Mouse (Mus musculus) kidney, postnatal 0 days (tissue): Measurements from ENCODE around the gene Zbtb37. TPM values are rescaled to one million over a fixed set of nuclear protein-coding genes. Genes with fewer than 3 reads are reported as not detected.

Experiments
- ATAC-seq: fragments of 200-750 bp; cut with Nextera tagmentation; replicated peaks from 2 replicates; pipeline ENCODE4 v1.8.0; 2017; ENCODE audit warnings: low read depth, moderate number of reproducible peaks, moderate TSS enrichment, moderate library complexity; ENCODE audit not compliant: low FRiP score
- DNase-seq: peaks from one replicate; pipeline ENCODE4 v3.0.0-alpha.2; 2016; ENCODE audit warnings: low spot score
- H3K27ac ChIP-seq: fragments of 300-500 bp; sonication (generic); 2 replicates; pipeline ENCODE4 v1.5.1; 2014; ENCODE audit warnings: mild to moderate bottlenecking
- H3K27me3 ChIP-seq: fragments of 300-500 bp; sonication (generic); 2 replicates; pipeline ENCODE4 v1.6.1; 2014; ENCODE audit warnings: low read length, mixed read lengths; ENCODE audit not compliant: insufficient read depth
- H3K36me3 ChIP-seq: fragments of 300-500 bp; sonication (generic); 2 replicates; pipeline ENCODE4 v1.6.1; 2014; ENCODE audit warnings: low read length, mixed read lengths; ENCODE audit not compliant: insufficient read depth
- H3K4me1 ChIP-seq: fragments of 300-500 bp; sonication (generic); replicated peaks from 2 replicates; pipeline ENCODE4 v1.6.1; 2014; ENCODE audit warnings: antibody characterized with exemption, low read length, mixed read lengths; ENCODE audit not compliant: insufficient read depth
- H3K4me2 ChIP-seq: fragments of 300-500 bp; sonication (generic); 2 replicates; pipeline ENCODE4 v1.6.1; 2014; ENCODE audit warnings: mild to moderate bottlenecking, low read length, moderate library complexity, mixed read lengths
- H3K4me3 ChIP-seq: fragments of 300-500 bp; sonication (generic); replicated peaks from 2 replicates; pipeline ENCODE4 v1.5.1; 2014; ENCODE audit warnings: low read depth, low read length
- H3K9ac ChIP-seq: fragments of 300-500 bp; sonication (generic); 2 replicates; pipeline ENCODE4 v1.6.1; 2014; ENCODE audit warnings: low read depth, low read length
- H3K9me3 ChIP-seq: fragments of 300-500 bp; sonication (generic); replicated peaks from 2 replicates; pipeline ENCODE4 v1.6.1; 2016; ENCODE audit warnings: low read length, inconsistent platforms, mixed read lengths
- CTCF ChIP-seq: IDR thresholded peaks from 2 replicates; pipeline ENCODE4 v1.5.1; 2016; ENCODE audit warnings: antibody characterized with exemption, low read depth, mild to moderate bottlenecking, moderate library complexity
- WGBS: fragments of 180-500 bp; shearing (Covaris S2); extraction: QIAGEN DNeasy Blood & Tissue Kit; methylation state at CpG from one replicate; pipeline ENCODE4 v1.1.7; 2014; 5-methylcytosine and 5-hydroxymethylcytosine counted together
- polyA plus RNA-seq: library from polyadenylated mRNA; unstranded; fragments of >200 nt; fragmentation: Nextera tagmentation; extraction: Ambion mirVana; gene quantifications from 2 replicates; pipeline ENCODE4 v1.2.1, GENCODE M21; 2015

The Zbtb37 gene
- polyA plus RNA-seq, 1 experiment from 2014 or later = 7.4 TPM

DNA sequence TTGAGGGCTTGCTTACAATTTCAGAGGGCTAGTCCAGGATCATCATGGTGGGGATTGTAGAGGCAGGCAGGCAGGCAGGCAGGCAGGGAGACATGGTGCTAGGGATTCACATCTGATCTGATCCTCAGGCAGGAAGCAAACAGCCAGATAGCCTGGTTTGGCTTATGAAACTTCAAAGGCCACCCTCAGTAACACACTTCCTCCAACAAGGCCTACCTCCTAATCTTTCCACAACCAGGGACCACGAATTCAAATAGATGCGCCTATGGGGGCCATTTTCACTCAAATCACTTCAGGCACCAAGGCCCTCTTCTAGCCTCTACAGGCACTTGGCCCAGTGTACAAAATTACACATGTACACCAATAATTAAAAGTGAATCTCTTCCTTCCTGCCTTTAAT lies 7.5 kb downstream of the Zbtb37 start:
- TF ChIP-seq CTCF = no peak
- Histone ChIP-seq H3K4me1 (no peaks in the 10 kb centered on the region), H3K27ac (no peak overlapping the region), H3K9me3 (no peaks in the 10 kb centered on the region), H3K27me3 (no peaks in the 10 kb centered on the region), H3K36me3 (peaks cover 15% of the 10 kb centered on the region), H3K9ac (no peak overlapping the region), H3K4me2 (no peak overlapping the region), H3K4me3 (no peak overlapping the region)
- DNase-seq (no peak), ATAC-seq (no peak)
- WGBS = 96% methylated on average over 2 of the region's 2 CpGs

DNA sequence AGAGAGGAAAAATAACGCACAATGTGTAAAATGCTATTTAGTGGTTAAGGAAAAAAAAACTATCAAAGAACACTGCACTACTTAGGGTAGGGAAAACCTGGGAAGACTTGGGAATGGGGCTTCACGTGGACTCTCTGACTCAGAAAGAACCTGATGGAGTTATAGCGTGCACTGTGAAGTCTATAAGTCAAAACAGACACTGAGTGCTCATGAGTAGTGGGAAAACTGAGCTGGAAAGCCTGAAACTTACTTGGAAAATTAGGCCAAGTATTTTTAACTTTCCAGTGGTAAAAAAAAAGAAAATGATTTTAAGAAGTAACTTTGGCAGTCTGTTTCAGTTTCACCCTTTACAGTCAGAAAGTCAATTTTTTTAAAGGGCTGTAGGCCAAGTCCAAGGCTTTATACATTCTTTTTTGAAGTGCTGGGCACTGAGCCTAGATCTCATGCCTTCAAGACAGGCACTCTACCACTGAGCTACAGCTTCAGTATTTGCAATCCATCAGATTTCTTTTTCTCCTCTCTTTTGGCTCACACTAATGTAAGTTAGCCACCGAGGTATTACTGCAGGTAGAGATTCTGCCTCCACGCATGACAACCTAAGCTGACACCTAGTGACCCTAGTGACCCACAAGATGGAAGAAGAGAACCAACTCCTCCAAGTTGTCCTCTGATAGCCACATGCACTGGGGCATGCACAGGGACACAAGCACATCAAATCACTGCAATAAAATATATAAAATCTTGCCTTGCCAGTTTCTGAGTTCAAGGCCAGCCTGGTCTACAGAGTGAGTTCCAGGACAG lies 9.0 kb downstream of the Zbtb37 start:
- 69% methylated on average over 5 of the region's 5 CpGs for WGBS
- H3K4me1 ChIP-seq = no peaks in the 10 kb centered on the region
- H3K36me3 ChIP-seq = peaks cover 8% of the 10 kb centered on the region; the same call in 1 of the 2 replicates
- no peak overlapping the region for H3K9ac ChIP-seq
- ATAC-seq (no peak), DNase-seq (peak; percentile 57)
- H3K27me3 ChIP-seq = no peaks in the 10 kb centered on the region
- no peak for TF ChIP-seq CTCF
- H3K9me3 ChIP-seq = no peaks in the 10 kb centered on the region
- no peak overlapping the region for H3K4me2 ChIP-seq
- H3K4me3 ChIP-seq = no peak overlapping the region
- H3K27ac ChIP-seq = no peak overlapping the region

DNA sequence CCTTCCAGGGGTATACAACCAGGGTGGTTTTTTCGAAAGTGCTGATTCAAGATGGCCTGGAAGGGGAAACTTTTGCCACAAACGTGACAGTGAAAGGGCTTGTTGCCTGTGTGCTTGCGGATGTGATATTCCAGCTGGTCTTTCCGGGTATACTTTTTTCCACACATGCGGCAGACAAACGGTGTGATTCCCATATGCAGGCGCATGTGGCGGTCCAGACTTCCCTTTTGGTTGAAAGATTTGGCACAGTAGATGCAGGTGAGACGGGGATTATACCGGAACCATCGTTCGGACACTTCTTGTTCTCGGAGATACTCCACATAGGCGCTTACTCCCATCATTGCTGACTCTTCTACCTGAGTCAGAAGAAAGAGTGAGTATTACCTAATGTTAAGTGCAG lies 14.6 kb downstream of the Zbtb37 start:
- no peak overlapping the region for H3K4me3 ChIP-seq
- no peaks in the 10 kb centered on the region for H3K9me3 ChIP-seq
- H3K27me3 ChIP-seq = no peaks in the 10 kb centered on the region
- no peak overlapping the region for H3K27ac ChIP-seq
- WGBS = 94% methylated on average over 14 of the region's 14 CpGs
- peaks cover 20% of the 10 kb centered on the region for H3K36me3 ChIP-seq
- no peak overlapping the region for H3K9ac ChIP-seq
- no peaks in the 10 kb centered on the region for H3K4me1 ChIP-seq
- ATAC-seq = no peak
- H3K4me2 ChIP-seq = no peak overlapping the region
- TF ChIP-seq CTCF = no peak
- DNase-seq = no peak

DNA sequence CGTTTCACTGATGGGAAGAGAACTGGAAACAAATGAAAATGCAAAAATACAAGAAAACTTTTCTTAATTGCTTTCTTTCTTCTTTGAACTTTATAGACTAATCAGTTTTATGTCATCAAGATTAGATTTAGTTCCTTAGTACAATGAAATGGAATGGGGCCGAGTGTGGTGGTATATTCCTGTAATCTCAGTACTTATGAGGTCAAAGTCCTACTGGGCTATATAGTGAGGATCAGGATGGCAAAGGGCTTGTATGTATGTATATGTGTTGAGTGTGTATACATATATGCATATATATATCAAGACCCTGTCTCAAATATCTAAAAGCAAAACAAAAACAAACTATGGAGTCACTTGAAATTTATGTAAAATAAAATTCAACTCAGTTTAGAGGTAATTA lies 18.3 kb downstream of the Zbtb37 start:
- ATAC-seq (no peak), DNase-seq (no peak)
- TF ChIP-seq CTCF = no peak
- Histone ChIP-seq H3K4me1 (no peaks in the 10 kb centered on the region), H3K36me3 (peaks cover 26% of the 10 kb centered on the region), H3K27ac (no peak overlapping the region), H3K4me3 (no peak overlapping the region), H3K4me2 (no peak overlapping the region), H3K27me3 (no peaks in the 10 kb centered on the region), H3K9me3 (no peaks in the 10 kb centered on the region), H3K9ac (no peak overlapping the region)
- 89% methylated on average over 2 of the region's 2 CpGs for WGBS

DNA sequence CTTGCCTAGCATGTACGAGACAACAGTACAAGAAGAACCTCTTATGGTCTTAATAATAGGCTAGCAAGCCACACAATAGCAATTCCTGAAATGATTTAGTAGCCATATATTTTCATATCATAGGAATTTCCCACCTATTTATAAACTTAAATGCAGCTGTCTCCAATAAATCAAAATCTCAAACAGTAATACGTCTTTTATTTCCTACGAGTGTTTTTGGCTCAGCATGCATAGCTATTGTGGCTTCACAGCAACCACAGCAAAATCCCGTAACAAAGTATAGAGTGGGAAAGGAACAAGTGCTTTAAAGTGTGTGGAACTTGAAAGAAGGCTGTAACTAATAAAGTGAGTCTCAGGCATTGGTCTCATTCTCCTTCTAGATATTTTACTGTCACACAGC lies 24.2 kb downstream of the Zbtb37 start:
- no peak overlapping the region for H3K4me2 ChIP-seq
- WGBS = 62% methylated on average over 4 of the region's 4 CpGs
- H3K27me3 ChIP-seq = no peaks in the 10 kb centered on the region
- H3K27ac ChIP-seq = no peak overlapping the region
- H3K4me3 ChIP-seq = no peak overlapping the region
- H3K9me3 ChIP-seq = no peaks in the 10 kb centered on the region
- peaks cover 6% of the 10 kb centered on the region; the same call in 1 of the 2 replicates for H3K36me3 ChIP-seq
- H3K4me1 ChIP-seq = no peaks in the 10 kb centered on the region
- DNase-seq (no peak), ATAC-seq (no peak)
- no peak overlapping the region for H3K9ac ChIP-seq
- no peak for TF ChIP-seq CTCF

DNA sequence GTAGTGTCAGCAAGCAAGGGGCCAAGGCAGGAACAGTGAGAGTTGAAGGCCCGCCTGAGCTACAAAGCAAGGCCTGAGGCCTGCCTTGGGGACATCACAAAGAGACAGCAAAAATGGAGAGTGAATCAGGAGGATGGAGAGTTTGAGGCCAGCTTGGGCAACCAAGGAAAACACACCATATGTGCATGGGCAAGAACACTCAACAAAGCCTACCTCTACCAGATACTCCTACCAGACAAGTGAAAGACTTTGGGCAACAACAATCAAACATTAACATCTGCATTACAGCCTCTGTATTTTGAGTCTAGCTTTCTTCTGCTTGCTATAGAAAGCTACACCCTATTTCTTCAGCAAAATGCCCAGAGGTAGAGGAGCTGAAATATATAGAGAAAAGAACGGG lies 26.6 kb downstream of the Zbtb37 start:
- ATAC-seq = no peak
- TF ChIP-seq CTCF = no peak
- H3K27ac ChIP-seq = no peak overlapping the region
- WGBS = 95% methylated on average over 2 of the region's 2 CpGs
- no peak overlapping the region for H3K9ac ChIP-seq
- no peak for DNase-seq
- H3K36me3 ChIP-seq = peaks cover 6% of the 10 kb centered on the region; the same call in 1 of the 2 replicates
- no peak overlapping the region for H3K4me3 ChIP-seq
- no peak overlapping the region for H3K4me2 ChIP-seq
- no peaks in the 10 kb centered on the region for H3K27me3 ChIP-seq
- H3K9me3 ChIP-seq = no peaks in the 10 kb centered on the region
- no peaks in the 10 kb centered on the region for H3K4me1 ChIP-seq
